Mouse (Mus musculus) Patski (cell line): ENCODE measurements around the gene Gm10477. TPM values are rescaled to one million over a fixed set of nuclear protein-coding genes. Genes with fewer than 3 reads are reported as not detected.
A peak's percentile ranks its signal among the peaks of the same experiment; 100 is the strongest.
"Not testable (repeated sequence)": the region's sequence is repeated elsewhere in the genome, so short reads cannot be mapped to it uniquely, and the experiment has no call there.

Experiments used
- ATAC-seq: fragments of 100-300 bp; one replicate; pipeline ENCODE4 v1.8.0; 2021
- CTCF ChIA-PET: fragments of 350-600 bp; sonication (Branson Sonifier 250); formaldehyde crosslinking; loops from one replicate; lab custom pipeline; 2022; ENCODE audit warnings: inconsistent platforms; lab: Charles Lee
- POLR2A ChIA-PET: fragments of 350-600 bp; sonication (Branson Sonifier 250); formaldehyde crosslinking; loops from one replicate; lab custom pipeline; 2022; ENCODE audit warnings: antibody characterized with exemption, inconsistent platforms; lab: Charles Lee
- DNase-seq: peaks from one replicate; pipeline ENCODE4 v3.0.0-alpha.2; 2011; ENCODE audit warnings: low read depth, low spot score
- H3K27me3 ChIP-seq: fragments of 371-371 bp; one replicate; pipeline ENCODE4 v1.5.1; 2021
- CTCF ChIP-seq: fragments of 100-300 bp; IDR thresholded peaks from one replicate; pipeline ENCODE4 v1.5.1; 2021
- in situ Hi-C: fragments of 300-500 bp; cut with MboI; formaldehyde crosslinking; loops from 3 replicates; pipeline ENCODE4 v1.11.1; 2018; ENCODE audit warnings: low pct_unique_long_range_greater_than_20kb, mixed read lengths
- polyA plus RNA-seq: library from polyadenylated mRNA; unstranded; gene quantifications from one replicate; pipeline ENCODE4 v1.2.3, GENCODE M21; 2021

Gm10477 gene
- polyA plus RNA-seq: not detected

DNA sequence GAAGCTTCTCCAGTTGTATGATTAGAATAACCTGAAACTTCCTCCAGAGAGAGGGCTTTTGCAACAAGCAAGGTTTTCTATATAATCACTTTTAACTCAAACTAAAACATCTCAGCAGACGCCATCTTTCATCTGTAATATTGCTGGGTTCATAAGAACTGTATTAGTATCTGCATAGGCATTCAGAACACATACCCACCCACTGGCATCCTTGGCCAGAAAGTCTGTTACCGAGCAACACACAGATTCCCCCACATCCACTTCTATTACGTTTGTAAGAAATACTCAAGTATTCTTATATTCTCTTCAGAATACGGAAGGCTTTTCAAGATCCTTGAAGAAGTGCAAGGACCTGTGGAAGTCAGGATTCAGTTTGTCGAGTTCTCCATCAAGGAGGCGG lies at the start of gene Gm10477:
Gene Gm10477 (plus strand): TSS at position 301 of the 400 bp plus-strand sequence.
- CTCF ChIA-PET, DNase-seq, ATAC-seq, POLR2A ChIA-PET, in situ Hi-C loops: not testable (repeated sequence)
- H3K27me3 ChIP-seq: peaks cover 30% of the 10 kb centered on the region

DNA sequence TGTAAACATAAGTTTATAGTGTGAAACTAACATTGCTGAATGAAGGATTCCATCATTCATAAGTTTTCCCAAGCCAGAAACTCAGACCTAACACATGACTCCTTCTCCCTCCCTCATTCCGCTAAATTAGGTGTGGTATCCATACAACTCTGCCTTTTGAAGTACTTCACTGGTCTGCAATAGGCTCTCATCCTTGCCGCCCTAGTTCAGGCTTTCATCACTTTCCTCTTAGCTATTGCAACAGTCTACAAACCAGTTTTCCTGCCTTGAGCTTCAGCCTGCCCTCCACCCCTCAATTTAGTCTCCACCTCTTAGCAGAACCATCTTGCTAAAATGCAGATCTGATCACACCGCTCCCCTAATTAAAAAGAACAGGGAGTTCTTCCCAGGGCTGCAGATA lies 47.0 kb upstream of the Gm10477 start:
- no peak for DNase-seq
- in situ Hi-C loops: no loop called here
- no peak for TF ChIP-seq CTCF
- POLR2A ChIA-PET: no interaction called here
- ATAC-seq: no peak
- H3K27me3 ChIP-seq: peaks cover 3% of the 10 kb centered on the region
- CTCF ChIA-PET: interaction anchor here (0.7 to 2.5 kb wide), 2 partner anchors 12 kb away, joined by 3 to 8 read pairs; no protein-coding TSS in a partner anchor

DNA sequence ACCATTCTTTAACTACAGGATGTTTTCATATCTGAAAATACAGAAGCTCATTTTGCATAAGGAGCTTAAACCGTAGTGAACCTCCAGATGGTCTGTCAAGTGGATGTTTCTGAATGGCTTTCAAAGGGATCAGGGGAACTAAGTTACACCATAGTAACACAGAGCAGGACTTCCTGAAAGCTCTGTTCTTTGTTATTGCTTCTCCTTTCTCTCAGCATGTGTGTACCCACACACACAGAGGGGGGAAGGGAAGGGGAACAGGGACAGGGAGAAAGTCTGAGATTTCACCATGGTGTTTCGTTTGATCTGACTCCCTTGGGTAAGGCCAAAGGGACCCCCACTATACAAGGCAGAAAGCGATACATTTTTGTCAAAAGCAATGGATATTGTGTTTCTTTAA lies 42.6 kb upstream of the Gm10477 start:
- in situ Hi-C loops: no loop called here
- H3K27me3 ChIP-seq: peaks cover 28% of the 10 kb centered on the region
- POLR2A ChIA-PET: no interaction called here
- no peak for TF ChIP-seq CTCF
- DNase-seq (no peak), ATAC-seq (no peak)
- CTCF ChIA-PET: no interaction called here

DNA sequence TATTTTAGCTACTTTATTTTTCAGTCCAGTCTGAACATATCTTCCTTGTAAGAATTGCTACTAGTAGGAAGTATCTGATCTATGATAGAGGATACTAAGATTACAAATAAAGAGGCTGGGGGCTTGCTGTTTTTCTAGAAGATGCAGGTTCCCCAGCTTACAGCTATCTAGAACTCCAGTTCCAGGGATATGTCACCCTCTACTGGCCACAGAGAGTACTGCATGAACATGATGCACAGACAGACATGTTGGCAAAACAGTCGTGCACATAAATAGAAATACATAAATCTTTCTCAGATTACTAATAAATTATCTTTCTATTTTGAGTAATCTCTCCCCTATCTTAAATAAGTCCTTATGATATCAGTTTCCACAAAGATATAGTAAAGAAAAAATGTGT lies 34.8 kb upstream of the Gm10477 start:
- TF ChIP-seq CTCF: peak; percentile 87
- in situ Hi-C loops: loop anchor here (5.0 kb wide), 1 partner anchor 57 kb away; no protein-coding TSS in a partner anchor
- no peak for ATAC-seq

DNA sequence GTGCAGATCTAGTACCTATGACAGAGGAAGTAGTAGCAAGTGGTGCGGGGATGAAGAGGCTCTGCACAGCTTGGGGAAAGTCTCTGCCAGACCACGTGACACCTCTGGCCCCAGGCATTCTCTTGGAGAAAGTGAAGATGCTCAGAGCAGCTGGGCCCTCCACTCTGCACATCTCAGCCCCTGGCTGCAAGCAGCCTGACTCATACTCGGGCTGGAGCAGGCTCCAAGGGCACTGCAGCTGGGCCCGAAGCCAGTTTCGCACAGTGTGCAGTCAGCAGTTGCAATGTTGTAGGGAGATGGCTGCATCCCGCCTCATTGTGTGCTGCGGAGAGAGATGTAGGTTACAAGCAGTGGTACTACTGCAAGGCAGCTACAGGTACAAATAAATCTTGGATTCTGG lies 27.3 kb upstream of the Gm10477 start:
- ChIA-PET CTCF (no interaction called here), POLR2A (no interaction called here)
- ATAC-seq (peak; percentile 76), DNase-seq (peak; percentile 12)
- H3K27me3 ChIP-seq: peaks cover 27% of the 10 kb centered on the region
- TF ChIP-seq CTCF: no peak
- in situ Hi-C loops: no loop called here

More for the DNA sequence above, 34.8 kb upstream of the Gm10477 start:
- peaks cover 42% of the 10 kb centered on the region for H3K27me3 ChIP-seq
- POLR2A ChIA-PET: no interaction called here
- DNase-seq: peak; percentile 9
- CTCF ChIA-PET: interaction anchor here (0.7 to 2.4 kb wide), 10 partner anchors 9 to 69 kb away, joined by 3 to 13 read pairs (median 4); no protein-coding TSS in a partner anchor

DNA sequence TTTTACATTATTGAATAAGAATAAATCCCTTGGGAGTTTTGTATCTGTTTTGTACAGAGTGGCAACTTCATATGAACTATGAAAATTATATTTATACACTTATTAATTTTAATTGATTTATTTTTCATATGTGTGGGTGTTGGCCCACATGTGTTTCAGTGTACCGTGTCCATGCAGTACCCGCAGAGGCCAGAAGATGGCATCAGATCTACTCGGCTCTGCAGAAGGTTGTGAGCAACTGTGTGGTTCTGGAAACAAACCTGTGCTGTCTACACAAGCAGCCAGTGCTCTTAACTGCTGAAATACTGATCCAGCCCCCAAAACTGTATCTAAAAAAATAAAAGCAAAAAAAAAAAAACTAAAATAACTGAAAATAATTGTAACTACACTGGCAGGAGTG lies 6.7 kb downstream of the Gm10477 start:
- CTCF ChIA-PET: interaction anchor here (0.8 to 1.3 kb wide), 3 partner anchors 11 to 314 kb away, joined by 3 to 5 read pairs (median 3); no protein-coding TSS in a partner anchor
- DNase-seq: no peak
- POLR2A ChIA-PET: no interaction called here
- peaks cover 19% of the 10 kb centered on the region for H3K27me3 ChIP-seq
- in situ Hi-C loops: loop anchor here (25.0 kb wide), 2 partner anchors 306 to 606 kb away; no protein-coding TSS in a partner anchor
- no peak for ATAC-seq
- TF ChIP-seq CTCF: peak; percentile 80

DNA sequence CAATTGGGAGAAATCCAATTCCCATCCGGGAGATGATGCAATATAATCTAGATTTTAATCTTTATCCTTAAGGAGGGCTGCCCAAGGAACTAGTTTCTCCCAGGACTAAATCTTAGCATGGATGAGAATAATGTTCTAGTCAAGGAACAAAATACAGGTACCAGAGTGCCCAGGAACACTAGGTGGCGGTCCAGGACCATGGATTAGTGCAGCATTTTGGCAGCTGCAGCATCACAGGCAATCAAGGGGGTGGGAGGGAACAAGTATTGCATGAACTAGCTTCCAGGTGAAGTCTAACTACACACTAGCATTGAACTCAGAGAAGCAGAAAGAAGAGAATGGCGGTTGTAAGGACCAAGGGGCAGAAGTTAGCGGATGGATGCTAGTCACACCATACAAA lies 12.6 kb downstream of the Gm10477 start:
- ChIA-PET POLR2A (no interaction called here), CTCF (interaction anchor here (1.6 kb wide), 1 partner anchor 51 kb away, joined by 3 read pairs; no protein-coding TSS in a partner anchor)
- peak; percentile 39 for TF ChIP-seq CTCF
- in situ Hi-C loops: loop anchor here (25.0 kb wide), 2 partner anchors 300 to 600 kb away; no protein-coding TSS in a partner anchor
- DNase-seq (no peak), ATAC-seq (no peak)
- peaks cover 27% of the 10 kb centered on the region for H3K27me3 ChIP-seq

DNA sequence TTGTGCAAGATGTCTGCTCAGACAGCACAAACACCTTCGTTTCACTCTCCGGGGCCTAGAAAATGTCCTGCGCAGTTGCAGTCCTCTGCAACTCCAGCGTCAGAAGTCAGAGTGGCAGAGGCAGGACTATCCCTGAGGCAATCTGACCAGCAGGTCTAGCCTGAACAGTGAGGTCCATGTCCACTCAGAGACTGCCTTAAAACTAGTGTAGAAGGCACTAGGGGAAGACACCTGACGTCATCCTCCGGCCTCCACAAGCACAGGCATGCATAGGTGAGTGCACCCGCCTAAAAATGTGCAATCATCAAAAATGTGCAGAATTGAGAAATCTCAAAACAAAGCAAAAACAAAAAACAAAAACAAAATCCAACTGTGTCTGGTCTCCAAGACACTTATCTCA lies 25.0 kb downstream of the Gm10477 start, which contains the start of gene Gm648:
Gene Gm648 (minus strand): TSS at position 101 of the 400 bp plus-strand sequence.
- ChIA-PET POLR2A (no interaction called here), CTCF (no interaction called here)
- no peak for ATAC-seq

DNA sequence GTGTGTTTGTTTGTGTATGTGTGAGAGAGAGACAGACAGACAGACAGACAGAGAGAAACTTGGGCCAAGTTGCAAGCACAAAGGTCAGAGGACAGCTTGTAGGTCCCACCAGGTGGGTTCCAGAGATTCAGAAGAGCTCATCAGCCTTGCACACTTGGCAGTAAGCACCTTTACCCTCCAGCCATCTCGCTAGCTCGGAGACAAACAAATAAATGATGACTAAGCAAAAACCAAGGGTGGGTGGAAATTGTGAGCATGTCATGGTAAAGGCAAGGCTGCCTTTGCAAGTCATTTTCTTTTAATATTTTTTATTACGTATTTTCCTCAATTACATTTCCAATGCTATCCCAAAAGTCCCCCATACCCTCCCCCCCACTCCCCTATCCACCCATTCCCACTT lies 29.0 kb downstream of the Gm10477 start:
- DNase-seq (no peak), ATAC-seq (no peak)
- POLR2A ChIA-PET: no interaction called here
- in situ Hi-C loops: no loop called here
- peaks cover 31% of the 10 kb centered on the region for H3K27me3 ChIP-seq
- CTCF ChIA-PET: no interaction called here
- no peak for TF ChIP-seq CTCF

More for the DNA sequence above, 25.0 kb downstream of the Gm10477 start, which contains the start of gene Gm648:
- no peak for DNase-seq
- in situ Hi-C loops: loop anchor here (25.0 kb wide), 2 partner anchors 288 to 588 kb away; no protein-coding TSS in a partner anchor
- TF ChIP-seq CTCF: no peak
- H3K27me3 ChIP-seq: peaks cover 40% of the 10 kb centered on the region

DNA sequence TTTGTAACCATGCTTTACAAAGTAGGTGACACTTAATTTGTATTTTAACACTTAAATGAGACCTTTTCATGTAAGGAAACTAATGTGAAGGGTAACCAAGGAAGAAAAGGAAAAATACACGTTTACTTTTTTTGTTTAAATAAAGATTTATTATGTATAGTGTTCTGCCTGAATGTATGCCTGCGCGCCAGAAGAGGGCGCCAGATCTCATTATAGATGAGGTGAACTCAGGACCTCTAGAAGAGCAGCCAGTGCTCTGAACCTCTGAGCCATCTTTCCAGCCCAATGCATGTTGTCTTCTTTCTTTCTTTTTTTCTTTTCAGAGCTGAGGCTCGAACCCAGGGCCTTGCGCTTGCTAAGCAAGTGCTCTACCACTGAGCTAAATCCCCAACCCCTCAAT lies 47.9 kb downstream of the Gm10477 start:
- ChIA-PET POLR2A (no interaction called here), CTCF (interaction anchor here (1.0 to 1.2 kb wide), 2 partner anchors 16 to 557 kb away, joined by 3 read pairs; no protein-coding TSS in a partner anchor)
- in situ Hi-C loops: no loop called here
- DNase-seq: no peak
- H3K27me3 ChIP-seq: peaks cover 7% of the 10 kb centered on the region
- peak; percentile 79 for TF ChIP-seq CTCF
- peak; percentile 67 for ATAC-seq

Other genes starting within 250 kb of the Gm10477 start
- gene Zfp449, start 178.3 kb upstream of the Gm10477 start, polyA plus RNA-seq: 6.8 TPM
- 0.46 TPM for gene Smim10l2a, start 150.2 kb upstream of the Gm10477 start, polyA plus RNA-seq
- not detected for gene Gm2174, start 76.8 kb upstream of the Gm10477 start, polyA plus RNA-seq
- 6.3 TPM for gene Ints6l, start 69.9 kb upstream of the Gm10477 start, polyA plus RNA-seq
- not detected for gene Gm648, start 24.9 kb downstream of the Gm10477 start, polyA plus RNA-seq
- gene Mmgt1, start 73.3 kb downstream of the Gm10477 start, polyA plus RNA-seq: 24.6 TPM
- 20.6 TPM for gene Slc9a6, start 85.0 kb downstream of the Gm10477 start, polyA plus RNA-seq
- 159 TPM for gene Fhl1, start 207.0 kb downstream of the Gm10477 start, polyA plus RNA-seq